Mouse (Mus musculus) kidney, adult 2 months (tissue): ENCODE measurements around the gene Wbp2. TPM values are rescaled to one million over a fixed set of nuclear protein-coding genes. Genes with fewer than 3 reads are reported as not detected.
"Not testable (repeated sequence)": the region's sequence is repeated elsewhere in the genome, so short reads cannot be mapped to it uniquely, and the experiment has no call there.

Experiments
- DNase-seq: peaks from one replicate; pipeline ENCODE4 v3.0.0; 2021
- H3K27ac ChIP-seq: fragments of 200-500 bp; 2 replicates; pipeline ENCODE4 v1.5.1; 2012; ENCODE audit warnings: low read depth, low read length, control low read depth, inconsistent platforms; ENCODE audit not compliant: insufficient read depth
- H3K27me3 ChIP-seq: fragments of 200-500 bp; replicated peaks from 2 replicates; pipeline ENCODE4 v1.6.1; 2012; ENCODE audit warnings: mild to moderate bottlenecking, moderate library complexity, low read length, inconsistent platforms; ENCODE audit not compliant: control insufficient read depth, insufficient read depth
- H3K36me3 ChIP-seq: fragments of 200-500 bp; 2 replicates; pipeline ENCODE4 v1.6.1; 2012; ENCODE audit warnings: mild to moderate bottlenecking, moderate library complexity, low read length, inconsistent platforms; ENCODE audit not compliant: control insufficient read depth, insufficient read depth
- H3K4me1 ChIP-seq: fragments of 200-500 bp; 2 replicates; pipeline ENCODE4 v1.6.1; 2011; ENCODE audit warnings: low read length; ENCODE audit not compliant: control insufficient read depth, insufficient read depth
- H3K4me3 ChIP-seq: fragments of 200-500 bp; 2 replicates; pipeline ENCODE4 v1.5.1; 2011; ENCODE audit warnings: mild to moderate bottlenecking, low read depth, low read length, control low read depth; ENCODE audit not compliant: insufficient read depth
- CTCF ChIP-seq: fragments of 200-500 bp; conservative IDR thresholded peaks from 2 replicates; pipeline ENCODE4 v1.5.1; 2011; ENCODE audit warnings: low read depth, mild to moderate bottlenecking, control low read depth, low read length, moderate library complexity, mixed read lengths; ENCODE audit not compliant: insufficient read depth, insufficient read length
- POLR2A ChIP-seq: fragments of 200-500 bp; IDR thresholded peaks from one replicate; pipeline ENCODE4 v1.6.1; 2011; ENCODE audit warnings: low read depth, low read length, control low read depth
- WGBS: fragments of 180-500 bp; shearing (Covaris S2); methylation state at CpG from one replicate; pipeline ENCODE4 v1.1.7; 2018; 5-methylcytosine and 5-hydroxymethylcytosine counted together
- polyA plus RNA-seq: library from polyadenylated mRNA; depleted of rRNA; stranded (reverse); fragments of >200 nt; gene quantifications from 2 replicates; pipeline ENCODE4 v1.2.3, GENCODE M21; 2012

Gene Wbp2
- polyA plus RNA-seq, 1 experiment: 392 TPM

GRCm38 (mm10) chr11:116129993-116130487 is 43.2 kb upstream of the Wbp2 start:
- WGBS: 41% methylated on average over 8 of the region's 8 CpGs
- TF ChIP-seq POLR2A: no peak
- no peak for TF ChIP-seq CTCF
- Histone ChIP-seq H3K4me1 (peaks cover 27% of the 10 kb centered on the region), H3K36me3 (peaks cover 4% of the 10 kb centered on the region), H3K27ac (peak overlapping the region; percentile 36), H3K4me3 (peak overlapping the region; percentile 71), H3K27me3 (no peaks in the 10 kb centered on the region)
- no peak for DNase-seq

- 76% methylated on average over 9 of the region's 9 CpGs for WGBS
- H3K27ac ChIP-seq: no peak overlapping the region
- TF ChIP-seq POLR2A: no peak
- peaks cover 27% of the 10 kb centered on the region for H3K4me1 ChIP-seq
- DNase-seq: no peak
- no peaks in the 10 kb centered on the region for H3K27me3 ChIP-seq
- H3K36me3 ChIP-seq: peaks cover 4% of the 10 kb centered on the region
- H3K4me3 ChIP-seq: no peak overlapping the region; the same call in 1 of the 2 replicates
Measured at GRCm38 (mm10) chr11:116129091-116129790, 42.4 kb upstream of the Wbp2 start.

- Histone ChIP-seq H3K27ac (no peak overlapping the region), H3K27me3 (no peaks in the 10 kb centered on the region), H3K4me3 (no peak overlapping the region), H3K36me3 (peaks cover 4% of the 10 kb centered on the region), H3K4me1 (peaks cover 27% of the 10 kb centered on the region)
- no peak for DNase-seq
- no peak for TF ChIP-seq POLR2A
- WGBS: 82% methylated on average over 9 of the region's 9 CpGs
Measured at GRCm38 (mm10) chr11:116127986-116128385, 41.2 kb upstream of the Wbp2 start.

- Histone ChIP-seq H3K27ac (no peak within 1 kb of the TSS), H3K4me3 (no peak within 1 kb of the TSS), H3K27me3 (no peaks in the 10 kb centered on the region), H3K36me3 (peaks cover 4% of the 10 kb centered on the region), H3K4me1 (peaks cover 27% of the 10 kb centered on the region)
- DNase-seq: peak; percentile 94
- 41% methylated on average over 23 of the region's 23 CpGs for WGBS
- TF ChIP-seq POLR2A (no peak), CTCF (no peak)
Measured at GRCm38 (mm10) chr11:116127156-116127980, 40.6 kb upstream of the Wbp2 start, which contains the start of gene Trim47. TSS of gene Trim47 (minus strand) at chr11:116127210.

- Histone ChIP-seq H3K36me3 (peaks cover 4% of the 10 kb centered on the region), H3K4me3 (no peak overlapping the region), H3K4me1 (peaks cover 25% of the 10 kb centered on the region), H3K27me3 (no peaks in the 10 kb centered on the region), H3K27ac (no peak overlapping the region)
- WGBS: 97% methylated on average over 15 of the region's 15 CpGs
- DNase-seq: no peak
- no peak for TF ChIP-seq CTCF
- no peak for TF ChIP-seq POLR2A
Measured at GRCm38 (mm10) chr11:116126261-116126660, 39.5 kb upstream of the Wbp2 start.

- not testable (repeated sequence) for H3K4me3 ChIP-seq, H3K36me3 ChIP-seq, H3K27me3 ChIP-seq, H3K27ac ChIP-seq, H3K4me1 ChIP-seq, DNase-seq
- 93% methylated on average over 8 of the region's 8 CpGs for WGBS
Measured at GRCm38 (mm10) chr11:116121731-116122245, 35.0 kb upstream of the Wbp2 start.

- no peak for TF ChIP-seq POLR2A
- TF ChIP-seq CTCF: 0 out of 2 replicates have a peak, but pooled peaks have one; percentile 24
Measured at GRCm38 (mm10) chr11:116117819-116118218, 31.0 kb upstream of the Wbp2 start.

More at GRCm38 (mm10) chr11:116117819-116118218, 31.0 kb upstream of the Wbp2 start:
- Histone ChIP-seq H3K27ac (no peak overlapping the region), H3K36me3 (no peaks in the 10 kb centered on the region; the same call in 1 of the 2 replicates), H3K27me3 (no peaks in the 10 kb centered on the region), H3K4me3 (no peak overlapping the region), H3K4me1 (no peaks in the 10 kb centered on the region)
- peak; percentile 40 for DNase-seq
